Mouse (Mus musculus): Measurements from ENCODE around the gene Eps15. TPM values are rescaled to one million over a fixed set of nuclear protein-coding genes. Genes with fewer than 3 reads are reported as not detected.
A peak's percentile ranks its signal among the peaks of the same experiment; 100 is the strongest.

Eps15 gene
- 39.6 and 42.6 TPM in 2 replicates for polyA plus RNA-seq (2016; fragmentation: Nextera tagmentation; extraction: Ambion mirVana)

- H3K9ac ChIP-seq (replicated peaks), result peak within 1 kb of the TSS; percentile 79
- 5% methylated on average over 25 of the region's 44 CpGs for WGBS
- H3K36me3 ChIP-seq, result no peaks in the 10 kb centered on the region
- H3K4me2 ChIP-seq, result peak within 1 kb of the TSS; percentile 84
- no peaks in the 10 kb centered on the region for H3K27me3 ChIP-seq
- peak; percentile 96 for ATAC-seq (ENCODE audit: insufficient number of reproducible peaks, insufficient read depth, low FRiP score, low TSS enrichment, low read depth)
- H3K4me1 ChIP-seq (replicated peaks), result peaks cover 17% of the 10 kb centered on the region
- H3K4me3 ChIP-seq (replicated peaks), result peak within 1 kb of the TSS; percentile 88
- H3K27ac ChIP-seq, result peak within 1 kb of the TSS; percentile 86
- no peaks in the 10 kb centered on the region for H3K9me3 ChIP-seq
Measured at GRCm38 (mm10) chr4:109279689-109280458, at the start of gene Eps15. Gene Eps15 (plus strand): TSS chr4:109280268.

GRCm38 (mm10) chr4:109234185-109234584 lies 45.9 kb upstream of the Eps15 start, which contains the start of gene Calr4:
Gene Calr4 (plus strand): TSS chr4:109234485.
- Histone ChIP-seq H3K27me3 (no peaks in the 10 kb centered on the region), H3K9ac (replicated peaks) (no peak within 1 kb of the TSS), H3K36me3 (no peaks in the 10 kb centered on the region), H3K4me2 (no peak within 1 kb of the TSS), H3K4me3 (replicated peaks) (no peak within 1 kb of the TSS), H3K27ac (no peak within 1 kb of the TSS), H3K9me3 (no peaks in the 10 kb centered on the region), H3K4me1 (replicated peaks) (peaks cover 8% of the 10 kb centered on the region; the same call in 1 of the 2 replicates)
- ATAC-seq (ENCODE audit: insufficient number of reproducible peaks, insufficient read depth, low FRiP score, low TSS enrichment, low read depth), result no peak
- WGBS, result 81% methylated on average over 2 of the region's 2 CpGs

- no peak overlapping the region for H3K9ac ChIP-seq (replicated peaks)
- WGBS, result 74% methylated on average over 9 of the region's 9 CpGs
Measured at GRCm38 (mm10) chr4:109234806-109235350, 45.2 kb upstream of the Eps15 start.

GRCm38 (mm10) chr4:109236186-109236879 lies 43.7 kb upstream of the Eps15 start:
- Histone ChIP-seq H3K9ac (replicated peaks) (no peak overlapping the region), H3K36me3 (no peaks in the 10 kb centered on the region), H3K27ac (no peak overlapping the region), H3K27me3 (no peaks in the 10 kb centered on the region), H3K9me3 (no peaks in the 10 kb centered on the region), H3K4me1 (replicated peaks) (peaks cover 8% of the 10 kb centered on the region; the same call in 1 of the 2 replicates), H3K4me2 (no peak overlapping the region), H3K4me3 (replicated peaks) (no peak overlapping the region)
- no peak for ATAC-seq (ENCODE audit: insufficient number of reproducible peaks, insufficient read depth, low FRiP score, low TSS enrichment, low read depth)
- WGBS, result 59% methylated on average over 7 of the region's 7 CpGs

More at GRCm38 (mm10) chr4:109234806-109235350, 45.2 kb upstream of the Eps15 start:
- H3K4me3 ChIP-seq (replicated peaks), result no peak overlapping the region
- H3K9me3 ChIP-seq, result no peaks in the 10 kb centered on the region
- no peak for ATAC-seq (ENCODE audit: insufficient number of reproducible peaks, insufficient read depth, low FRiP score, low TSS enrichment, low read depth)
- no peak overlapping the region for H3K27ac ChIP-seq
- no peaks in the 10 kb centered on the region for H3K27me3 ChIP-seq
- H3K4me2 ChIP-seq, result no peak overlapping the region
- H3K36me3 ChIP-seq, result no peaks in the 10 kb centered on the region
- H3K4me1 ChIP-seq (replicated peaks), result peaks cover 8% of the 10 kb centered on the region; the same call in 1 of the 2 replicates

GRCm38 (mm10) chr4:109238428-109239268 lies 41.4 kb upstream of the Eps15 start:
- Histone ChIP-seq H3K9me3 (no peaks in the 10 kb centered on the region), H3K4me1 (replicated peaks) (peaks cover 10% of the 10 kb centered on the region; the same call in 1 of the 2 replicates), H3K4me3 (replicated peaks) (no peak overlapping the region), H3K27ac (no peak overlapping the region), H3K27me3 (no peaks in the 10 kb centered on the region), H3K9ac (replicated peaks) (no peak overlapping the region), H3K4me2 (no peak overlapping the region), H3K36me3 (no peaks in the 10 kb centered on the region)
- ATAC-seq (ENCODE audit: insufficient number of reproducible peaks, insufficient read depth, low FRiP score, low TSS enrichment, low read depth), result no peak
- 86% methylated on average over 24 of the region's 24 CpGs for WGBS

GRCm38 (mm10) chr4:109241221-109241620 lies 38.8 kb upstream of the Eps15 start:
- no peak overlapping the region for H3K4me2 ChIP-seq
- H3K4me1 ChIP-seq (replicated peaks), result peaks cover 9% of the 10 kb centered on the region; the same call in 1 of the 2 replicates
- H3K4me3 ChIP-seq (replicated peaks), result no peak overlapping the region
- no peak for ATAC-seq (ENCODE audit: insufficient number of reproducible peaks, insufficient read depth, low FRiP score, low TSS enrichment, low read depth)
- H3K9ac ChIP-seq (replicated peaks), result no peak overlapping the region
- H3K27me3 ChIP-seq, result no peaks in the 10 kb centered on the region
- H3K27ac ChIP-seq, result no peak overlapping the region
- no peaks in the 10 kb centered on the region for H3K36me3 ChIP-seq
- H3K9me3 ChIP-seq, result no peaks in the 10 kb centered on the region

- no peak overlapping the region for H3K4me2 ChIP-seq
- no peaks in the 10 kb centered on the region for H3K36me3 ChIP-seq
- no peak overlapping the region for H3K27ac ChIP-seq
- 58% methylated on average over 4 of the region's 4 CpGs for WGBS
- no peak overlapping the region for H3K4me3 ChIP-seq (replicated peaks)
- H3K9me3 ChIP-seq, result no peaks in the 10 kb centered on the region
- no peak for ATAC-seq (ENCODE audit: insufficient number of reproducible peaks, insufficient read depth, low FRiP score, low TSS enrichment, low read depth)
- H3K4me1 ChIP-seq (replicated peaks), result 0 out of 2 replicates have a peak, but pooled peaks cover 3% of the 10 kb centered on the region
- H3K27me3 ChIP-seq, result no peaks in the 10 kb centered on the region
- H3K9ac ChIP-seq (replicated peaks), result no peak overlapping the region
Measured at GRCm38 (mm10) chr4:109241934-109242333, 38.1 kb upstream of the Eps15 start.

GRCm38 (mm10) chr4:109244506-109244905 lies 35.6 kb upstream of the Eps15 start:
- ATAC-seq (ENCODE audit: insufficient number of reproducible peaks, insufficient read depth, low FRiP score, low TSS enrichment, low read depth), result no peak
- no peaks in the 10 kb centered on the region for H3K27me3 ChIP-seq
- WGBS, result 82% methylated on average over 7 of the region's 7 CpGs
- no peak overlapping the region for H3K27ac ChIP-seq
- H3K9me3 ChIP-seq, result no peaks in the 10 kb centered on the region
- no peak overlapping the region for H3K4me2 ChIP-seq
- H3K4me3 ChIP-seq (replicated peaks), result no peak overlapping the region
- no peak overlapping the region for H3K9ac ChIP-seq (replicated peaks)
- 0 out of 2 replicates have a peak, but pooled peaks cover 3% of the 10 kb centered on the region for H3K4me1 ChIP-seq (replicated peaks)
- H3K36me3 ChIP-seq, result no peaks in the 10 kb centered on the region

- WGBS, result 84% methylated on average over 6 of the region's 6 CpGs
- no peak overlapping the region for H3K4me2 ChIP-seq
- no peaks in the 10 kb centered on the region for H3K9me3 ChIP-seq
- no peak overlapping the region for H3K27ac ChIP-seq
- H3K36me3 ChIP-seq, result no peaks in the 10 kb centered on the region
- no peak overlapping the region for H3K4me3 ChIP-seq (replicated peaks)
- 0 out of 2 replicates have a peak, but pooled peaks cover 3% of the 10 kb centered on the region for H3K4me1 ChIP-seq (replicated peaks)
- no peaks in the 10 kb centered on the region for H3K27me3 ChIP-seq
- no peak overlapping the region for H3K9ac ChIP-seq (replicated peaks)
- ATAC-seq (ENCODE audit: insufficient number of reproducible peaks, insufficient read depth, low FRiP score, low TSS enrichment, low read depth), result no peak
Measured at GRCm38 (mm10) chr4:109245016-109245620, 35.0 kb upstream of the Eps15 start.

GRCm38 (mm10) chr4:109251605-109252004 lies 28.5 kb upstream of the Eps15 start:
- 41% methylated on average over 3 of the region's 3 CpGs for WGBS

More at GRCm38 (mm10) chr4:109251605-109252004, 28.5 kb upstream of the Eps15 start:
- H3K4me3 ChIP-seq (replicated peaks), result no peak overlapping the region
- no peak overlapping the region for H3K9ac ChIP-seq (replicated peaks)
- no peaks in the 10 kb centered on the region for H3K27me3 ChIP-seq
- no peaks in the 10 kb centered on the region for H3K9me3 ChIP-seq
- no peak for ATAC-seq (ENCODE audit: insufficient number of reproducible peaks, insufficient read depth, low FRiP score, low TSS enrichment, low read depth)
- no peak overlapping the region for H3K27ac ChIP-seq
- H3K4me2 ChIP-seq, result no peak overlapping the region
- no peaks in the 10 kb centered on the region for H3K4me1 ChIP-seq (replicated peaks)
- H3K36me3 ChIP-seq, result no peaks in the 10 kb centered on the region
